Mouse (Mus musculus) fibroblast of lung, adult 2 months (primary cell): Measurements from ENCODE around the gene Odf4.

Experiments used
- DNase-seq: peaks from one replicate; pipeline ENCODE4 v3.0.0-alpha.2; 2011; ENCODE audit warnings: low read depth

The Odf4 gene

DNA sequence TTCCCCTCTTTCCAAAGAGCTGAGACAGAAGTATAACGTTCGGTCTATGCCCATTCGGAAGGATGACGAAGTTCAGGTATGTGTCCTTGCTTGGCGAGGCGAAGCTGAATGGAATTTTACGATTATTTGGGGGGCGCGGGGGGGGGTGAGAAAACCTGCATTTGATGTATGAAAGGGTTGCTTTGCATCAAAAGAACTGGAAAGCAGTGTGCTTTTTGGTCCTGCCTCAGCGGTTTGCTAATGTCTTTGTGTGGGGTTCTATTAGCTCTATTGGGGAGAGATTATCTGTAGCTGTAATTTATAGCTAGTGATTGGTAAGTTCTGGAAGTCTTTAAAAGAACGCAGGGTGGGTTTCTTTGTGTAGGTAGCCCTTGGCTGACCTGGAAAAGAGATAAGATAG is 24.5 kb downstream of the Odf4 start:
- DNase-seq: no peak

DNA sequence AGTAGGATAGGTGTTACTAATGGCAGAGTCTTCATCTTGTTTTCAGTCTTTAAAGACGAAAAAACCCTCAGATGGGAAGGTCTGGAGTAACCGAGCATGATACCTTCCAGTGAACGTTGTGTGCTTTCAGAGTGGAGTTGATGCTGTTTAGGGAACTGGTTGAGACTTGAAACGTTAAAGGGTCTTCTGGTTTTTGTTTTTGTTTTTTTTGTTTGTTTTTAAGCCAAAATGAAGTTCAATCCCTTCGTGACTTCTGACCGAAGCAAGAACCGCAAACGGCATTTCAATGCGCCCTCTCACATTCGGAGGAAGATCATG is 24.9 kb downstream of the Odf4 start:
- no peak for DNase-seq

DNA sequence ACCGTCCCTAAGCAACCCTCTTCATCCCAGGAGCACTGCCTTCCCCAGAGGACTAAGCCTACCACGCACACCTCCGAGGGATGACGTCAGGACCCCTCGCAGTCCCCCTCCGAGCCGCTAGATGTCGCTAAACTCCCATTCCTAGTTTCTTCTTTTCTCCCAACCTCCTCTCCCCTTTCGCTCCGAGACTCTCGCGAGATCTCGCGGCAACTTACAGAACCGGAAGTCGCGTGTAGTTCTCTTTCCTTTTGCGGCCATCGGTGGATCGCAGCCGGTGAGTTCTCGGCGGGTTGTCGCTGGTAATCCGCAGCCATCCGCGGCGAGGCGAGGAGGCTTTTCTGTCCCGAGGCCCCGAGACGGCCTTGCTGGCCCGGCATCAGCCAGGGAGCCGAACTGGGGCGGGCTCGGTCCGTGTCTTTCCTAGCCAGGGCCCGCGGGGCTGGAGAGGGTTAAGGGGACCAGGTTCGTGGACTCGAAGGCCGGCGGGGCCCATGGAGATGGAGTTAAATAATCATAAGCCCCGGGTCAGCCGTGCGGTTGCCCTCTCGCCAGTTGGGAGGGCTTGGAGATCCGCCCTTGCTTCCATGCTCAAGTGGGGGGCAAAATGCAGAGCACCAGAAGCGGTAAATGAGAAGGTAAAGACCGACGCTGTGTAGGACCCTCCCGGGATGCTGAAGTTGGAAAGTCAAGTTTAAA is 25.4 kb downstream of the Odf4 start, which contains the start of gene Rpl26:
TSS of gene Rpl26 (plus strand) at position 233 of the 696 bp plus-strand sequence.
- peak; percentile 95 for DNase-seq

DNA sequence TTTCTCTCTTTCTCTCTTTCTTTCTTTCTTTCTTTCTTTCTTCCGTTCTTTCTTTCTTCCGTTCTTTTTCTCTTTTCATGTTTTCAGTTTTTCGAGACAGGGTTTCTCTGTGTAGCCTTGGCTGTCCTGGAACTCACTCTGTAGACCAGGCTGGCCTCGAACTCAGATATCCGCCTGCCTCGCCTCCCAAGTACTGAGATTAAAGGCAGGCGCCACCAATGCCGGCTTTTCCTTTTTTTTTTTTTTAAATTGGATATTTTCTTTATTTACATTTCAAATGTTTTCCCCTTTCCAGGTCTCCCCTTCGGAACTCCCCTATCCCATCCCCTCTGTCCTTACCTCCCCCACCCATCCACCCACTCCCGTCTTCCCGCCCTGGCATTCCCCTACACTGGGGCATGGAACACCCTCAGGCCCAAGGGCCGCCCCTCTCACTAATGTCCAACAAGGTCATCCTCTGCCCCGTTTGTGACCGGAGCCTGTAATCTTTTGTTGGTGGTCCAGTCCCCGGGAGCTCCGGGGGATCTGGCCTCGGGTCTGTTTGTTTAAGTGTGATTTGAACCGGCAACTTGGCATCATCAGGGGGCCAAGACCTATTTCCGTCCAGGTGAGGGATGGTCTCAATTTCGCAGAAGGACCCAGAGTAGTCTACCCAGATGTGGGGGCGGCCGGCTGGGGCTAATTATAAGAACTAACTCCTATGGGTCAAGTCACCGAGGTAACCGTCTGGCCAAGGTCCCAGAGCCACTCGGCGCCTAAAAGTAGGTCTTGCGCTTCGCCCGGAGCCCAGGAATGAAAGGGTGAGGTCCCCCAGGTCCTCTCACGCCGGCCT is 26.1 kb downstream of the Odf4 start:
- DNase-seq: no peak

DNA sequence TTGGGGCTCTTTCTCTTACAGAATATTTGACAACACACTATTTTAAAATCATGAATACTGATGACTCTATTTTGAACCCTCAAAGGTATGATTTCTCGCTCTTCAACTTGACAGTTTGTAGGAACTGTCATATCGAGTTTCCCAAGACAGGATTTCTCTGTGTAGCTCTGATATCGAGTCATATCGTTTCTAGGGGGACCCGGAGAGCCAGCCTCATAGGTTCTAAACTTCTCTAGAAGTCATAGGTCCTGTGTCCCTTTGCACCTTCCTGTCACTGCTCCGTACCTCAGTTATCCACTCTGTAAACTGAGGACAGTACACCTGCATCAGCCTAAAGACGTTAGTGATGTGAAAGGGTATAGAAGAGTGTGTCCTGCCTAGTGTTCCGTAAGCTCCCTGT is 27.1 kb downstream of the Odf4 start:
- DNase-seq: no peak

DNA sequence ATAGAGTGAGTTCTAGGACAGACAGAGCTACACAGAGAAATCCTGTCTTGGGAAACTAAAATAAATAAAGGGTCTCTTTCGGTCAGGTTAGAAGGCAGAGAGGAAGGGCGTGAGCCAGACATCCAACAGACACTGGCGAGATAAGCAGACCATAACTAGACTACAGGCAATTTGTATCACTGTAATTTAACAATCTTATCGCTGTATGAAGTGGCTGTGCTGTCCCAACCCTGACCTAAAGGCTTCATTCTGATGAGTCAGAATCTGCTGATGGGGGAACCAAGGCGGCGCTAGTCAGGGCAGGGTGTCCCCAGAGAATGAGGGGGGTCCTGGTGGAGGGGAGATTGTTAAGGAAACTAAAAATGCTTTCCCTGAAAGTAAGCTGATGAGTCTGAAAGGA is 28.1 kb downstream of the Odf4 start:
- DNase-seq: no peak

DNA sequence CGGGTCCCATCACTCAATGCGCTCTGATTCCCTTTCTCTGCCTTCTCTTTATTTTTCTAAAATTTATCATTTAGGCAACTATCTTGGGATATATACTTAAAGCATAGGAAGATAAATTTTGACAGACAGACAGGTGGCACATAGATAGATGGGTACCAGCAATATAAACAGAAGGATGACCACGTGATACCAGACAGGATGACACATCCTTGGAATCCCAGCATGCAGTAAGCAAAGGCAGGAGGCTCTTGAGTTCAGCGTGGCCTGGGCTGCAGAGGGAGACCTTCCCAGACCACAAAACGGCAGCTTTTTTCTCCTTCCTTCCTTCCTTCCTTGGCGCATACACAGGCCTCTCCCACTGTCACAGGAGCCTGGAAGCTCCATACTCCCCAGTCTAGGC is 29.0 kb downstream of the Odf4 start:
- no peak for DNase-seq

DNA sequence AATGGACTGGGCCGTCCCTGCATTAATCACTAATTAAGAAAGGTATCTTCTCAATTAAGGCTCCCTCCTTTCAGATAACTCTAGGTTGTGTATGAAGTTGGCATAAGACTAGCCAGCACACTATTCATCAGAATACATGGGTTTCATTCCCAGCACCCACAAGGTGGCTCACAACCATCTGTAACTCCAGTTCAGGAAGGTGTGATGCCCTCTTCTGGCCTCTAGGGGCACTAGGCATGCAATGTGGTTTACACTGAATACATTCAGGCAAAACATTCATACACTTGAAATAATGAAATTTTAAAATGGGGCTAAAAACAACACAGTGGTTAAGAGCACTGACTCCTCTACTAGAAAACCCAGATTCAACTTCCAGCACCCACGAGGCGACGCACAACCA is 29.8 kb downstream of the Odf4 start:
- no peak for DNase-seq

DNA sequence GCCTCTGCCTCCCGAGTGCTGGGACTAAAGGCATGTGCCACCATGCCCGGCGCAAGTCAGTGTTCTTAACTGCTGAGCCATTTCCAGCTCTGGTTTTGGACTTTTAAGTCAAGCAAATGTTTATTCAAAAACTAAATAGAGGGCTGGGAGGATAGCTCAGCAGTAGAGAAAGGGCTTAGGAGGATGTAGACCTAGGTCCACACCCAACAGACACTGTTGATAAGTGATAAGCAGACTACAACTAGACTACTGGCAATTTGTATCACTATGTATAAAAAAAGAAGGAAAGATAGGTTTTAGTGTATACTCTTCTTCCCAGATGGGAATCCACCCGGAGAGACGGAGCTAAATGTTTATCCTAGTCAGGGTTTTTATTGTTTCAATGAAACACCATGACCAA is 30.6 kb downstream of the Odf4 start:
- DNase-seq: no peak

DNA sequence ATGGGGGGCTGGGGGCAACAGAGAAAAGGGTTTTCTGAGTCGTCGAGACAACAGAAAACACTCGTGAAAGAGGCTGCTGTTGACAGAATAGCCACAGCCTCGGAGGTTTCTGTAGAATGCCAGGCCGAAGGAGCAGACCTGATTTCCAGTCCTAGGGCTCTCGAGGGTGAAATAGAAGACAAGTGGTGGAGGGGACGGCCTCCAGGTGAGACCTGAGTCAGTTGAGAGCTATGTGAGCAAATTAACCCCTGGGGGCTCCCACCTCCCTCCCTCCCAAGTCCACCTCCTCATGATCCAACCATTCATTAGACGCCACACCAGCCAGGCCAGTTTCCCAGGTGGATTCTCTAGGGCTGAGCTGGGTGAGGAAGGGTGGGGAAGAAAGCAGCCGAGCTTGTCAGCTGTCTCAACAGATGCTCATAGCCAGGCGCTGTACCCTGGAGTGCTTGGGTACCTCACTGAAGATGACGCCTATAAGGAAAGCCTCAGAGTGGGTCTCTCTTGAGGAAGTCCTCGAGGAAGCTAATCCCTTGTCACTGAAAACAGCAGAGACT is 32.9 kb downstream of the Odf4 start:
- DNase-seq: no peak

DNA sequence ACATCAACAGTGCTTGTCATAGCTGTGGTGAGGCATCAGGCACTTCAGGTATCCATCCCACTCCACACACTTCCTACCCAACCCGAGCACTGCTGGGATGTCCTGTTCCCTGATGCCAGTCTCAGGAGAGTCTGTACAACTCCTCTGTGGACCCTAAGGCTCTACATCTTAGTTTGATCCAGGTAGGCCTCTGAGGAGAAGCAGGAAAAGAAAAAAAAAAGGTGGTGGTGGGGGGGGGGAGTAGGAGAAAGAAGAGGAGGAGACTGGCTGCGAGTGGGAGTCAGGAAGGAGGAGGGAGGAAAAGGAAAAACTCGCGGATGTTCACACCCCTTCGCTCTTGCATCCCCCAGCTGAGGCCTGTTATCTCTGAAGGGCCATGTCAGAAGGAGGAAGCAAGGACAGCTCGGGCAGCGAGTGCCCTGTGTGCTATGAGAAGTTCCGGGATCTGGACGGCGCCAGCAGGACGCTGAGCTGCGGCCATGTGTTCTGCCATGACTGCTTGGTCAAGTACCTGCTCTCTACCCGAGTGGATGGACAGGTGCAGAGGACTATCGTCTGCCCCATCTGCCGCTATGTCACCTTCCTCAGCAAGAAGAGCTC is 34.5 kb downstream of the Odf4 start:
- no peak for DNase-seq

DNA sequence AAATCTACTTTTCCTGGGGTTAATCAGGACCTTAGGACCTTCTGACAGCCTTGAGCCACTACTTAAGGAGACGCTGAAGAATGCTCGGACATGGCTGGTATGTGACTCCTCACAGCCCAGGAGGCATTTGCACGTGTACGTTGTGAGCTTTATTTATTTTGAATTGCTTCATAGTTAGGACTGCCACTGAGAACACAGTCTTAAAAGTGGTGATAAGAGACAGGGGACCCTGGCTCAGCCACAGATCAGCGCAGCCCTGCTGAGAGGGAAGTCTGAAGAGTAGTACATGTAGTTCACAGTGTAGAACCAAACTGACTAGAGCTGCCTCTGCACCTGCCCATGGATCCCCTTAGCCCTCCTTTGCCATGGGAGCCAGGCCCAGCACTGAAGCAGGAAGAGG is 35.1 kb downstream of the Odf4 start:
- no peak for DNase-seq

DNA sequence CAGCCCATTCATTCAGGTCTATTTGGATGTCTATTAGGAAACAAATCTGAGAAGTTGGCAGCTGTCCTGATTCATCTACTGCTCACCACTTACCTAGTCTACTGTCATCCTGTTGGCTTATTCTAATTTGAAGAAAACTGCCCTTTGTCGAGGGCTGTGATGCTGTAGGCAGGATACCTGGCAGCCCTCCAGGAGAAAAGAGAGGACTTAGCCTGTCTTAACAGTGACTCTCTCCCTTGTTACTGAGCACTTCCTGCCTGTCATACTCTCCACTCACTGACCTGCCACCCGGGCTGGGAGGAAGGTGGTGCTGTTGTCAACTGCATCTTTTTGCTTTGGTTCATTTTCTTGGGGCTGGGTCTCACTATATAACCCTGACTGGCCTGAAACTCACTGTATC is 36.3 kb downstream of the Odf4 start:
- DNase-seq: no peak

DNA sequence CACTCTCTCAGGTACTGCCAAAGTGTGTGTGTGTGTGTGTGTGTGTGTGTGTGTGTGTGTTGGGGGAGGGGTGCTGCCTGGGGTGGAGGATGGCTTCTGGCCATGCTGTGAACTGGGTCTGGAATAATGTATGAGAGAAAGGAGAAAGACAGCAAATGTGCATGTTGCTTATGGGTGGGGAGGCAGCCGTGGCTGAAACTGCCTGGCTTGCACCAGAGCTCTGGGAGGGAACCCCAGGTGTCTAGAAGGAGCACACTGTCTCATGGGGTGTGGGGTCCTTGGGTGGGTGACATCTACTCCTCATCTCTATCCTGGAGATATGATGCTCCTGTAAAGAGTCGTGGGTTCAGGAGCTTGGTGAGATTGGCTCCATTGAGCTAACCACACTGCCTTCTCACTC is 38.2 kb downstream of the Odf4 start:
- no peak for DNase-seq

DNA sequence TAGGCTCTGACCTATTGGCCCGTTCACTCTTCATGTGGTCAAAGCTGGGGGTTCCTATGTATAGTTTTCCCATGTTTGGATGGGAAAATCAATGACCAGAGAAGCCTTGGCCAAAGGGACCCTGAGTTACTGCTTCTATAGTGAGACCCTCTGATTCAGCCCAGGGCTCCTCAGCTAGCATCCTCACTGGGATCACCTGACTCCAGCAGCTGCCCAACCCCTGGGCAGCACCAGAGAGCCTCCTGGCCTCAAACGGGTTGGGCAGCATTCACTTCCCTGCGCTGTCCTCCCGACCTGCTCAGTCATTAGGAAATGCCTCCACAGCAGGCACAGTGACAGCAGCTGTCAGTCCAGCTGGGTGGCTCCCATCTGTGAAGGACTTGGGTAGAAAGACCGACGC is 38.6 kb downstream of the Odf4 start, which contains the start of gene Rnf222:
TSS of gene Rnf222 (plus strand) at position 301 of the 400 bp plus-strand sequence.
- no peak for DNase-seq

DNA sequence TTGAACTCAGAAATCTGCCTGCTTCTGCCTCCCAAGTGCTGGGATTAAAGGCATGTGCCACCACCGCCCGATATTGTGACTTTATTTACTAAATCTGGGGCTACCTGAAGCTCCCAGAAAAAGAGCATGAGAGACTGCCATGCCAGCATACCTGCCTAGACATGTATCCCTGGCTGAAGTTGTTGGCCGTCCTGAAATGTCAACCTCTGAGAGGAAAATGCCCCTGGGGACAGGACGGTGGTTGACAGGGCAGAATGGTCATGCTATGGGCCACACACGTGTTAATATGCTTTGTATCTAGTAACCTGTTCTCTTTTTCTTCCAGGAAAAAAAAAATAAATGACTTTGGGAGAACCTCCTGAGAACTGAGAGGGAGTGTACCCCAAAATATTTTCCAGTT is 40.8 kb downstream of the Odf4 start:
- no peak for DNase-seq

DNA sequence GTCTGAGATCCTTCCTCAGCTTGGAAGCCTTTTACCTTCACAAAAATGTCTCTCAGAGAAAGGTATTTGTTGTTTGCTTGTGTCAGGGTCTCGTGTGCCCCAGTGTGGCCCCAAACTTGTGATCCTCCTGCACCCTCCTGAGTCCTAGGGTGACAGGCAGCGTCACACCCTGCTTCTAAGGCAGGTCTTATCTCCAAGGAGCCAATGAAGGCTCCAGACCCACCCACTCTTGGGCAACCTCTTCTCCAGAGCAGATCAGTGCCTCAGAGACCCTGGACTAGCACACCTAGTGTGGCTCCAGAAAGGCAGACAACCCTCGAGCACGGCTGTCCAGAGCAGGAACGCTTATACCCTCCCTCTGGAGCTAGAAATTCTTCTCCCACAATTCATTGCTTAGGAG is 42.5 kb downstream of the Odf4 start:
- DNase-seq: no peak

DNA sequence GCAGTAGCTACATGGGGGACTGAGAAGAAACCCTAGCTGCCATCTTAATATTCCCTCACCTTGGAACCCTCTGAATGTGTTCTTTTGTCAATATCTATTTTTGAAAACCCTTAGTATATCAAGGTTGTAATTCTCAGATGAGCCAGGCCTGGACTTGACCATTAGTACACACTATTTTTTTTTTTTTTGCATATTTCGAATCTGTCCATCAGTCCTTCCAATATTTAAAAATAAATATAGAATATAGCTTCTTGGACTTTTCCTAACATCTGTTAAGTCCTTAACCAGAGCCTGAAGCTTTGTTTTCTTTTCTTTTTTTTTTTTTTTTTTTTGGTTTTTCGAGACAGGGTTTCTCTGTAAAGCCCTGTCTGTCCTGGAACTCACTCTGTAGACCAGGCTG is 43.0 kb downstream of the Odf4 start:
- no peak for DNase-seq

DNA sequence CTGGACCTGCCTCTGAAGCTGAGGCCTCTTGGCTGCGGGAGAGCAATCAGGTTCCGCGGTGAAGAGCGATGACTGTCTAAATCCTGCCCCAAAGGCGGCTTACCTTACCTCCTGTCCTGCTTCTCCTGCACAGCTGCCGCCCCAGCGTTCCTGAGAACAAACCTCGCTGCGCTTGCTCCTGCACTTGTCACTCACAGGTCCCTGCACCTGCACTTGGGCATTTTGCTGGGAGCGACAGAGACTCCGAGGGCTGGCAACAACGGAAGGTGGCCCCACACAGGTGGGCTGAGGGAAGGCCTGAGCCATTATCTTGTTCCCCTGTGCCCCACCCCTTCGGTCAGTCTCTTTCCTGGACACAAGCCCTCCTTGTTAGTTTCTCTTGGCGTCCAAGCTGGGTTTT is 44.8 kb downstream of the Odf4 start:
- no peak for DNase-seq

DNA sequence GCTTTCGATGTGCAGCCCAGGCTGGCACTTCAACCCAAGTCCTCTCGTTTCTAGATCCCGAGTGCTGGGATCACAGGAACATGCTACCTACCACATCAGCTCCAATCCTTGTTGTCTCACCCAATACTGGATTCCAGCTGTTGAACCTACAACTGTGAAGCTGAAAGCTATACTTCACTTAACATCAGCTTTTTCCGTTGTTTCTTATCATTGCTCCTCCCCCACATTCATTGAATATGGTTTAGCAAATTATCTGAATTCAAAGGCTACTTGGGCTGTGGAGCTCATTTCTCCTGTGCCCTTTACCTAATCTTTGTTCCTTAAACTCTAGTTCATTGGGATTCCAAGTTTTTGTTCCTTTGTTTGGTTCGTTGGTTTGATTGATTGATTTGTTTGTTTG is 48.1 kb downstream of the Odf4 start:
- DNase-seq: no peak

DNA sequence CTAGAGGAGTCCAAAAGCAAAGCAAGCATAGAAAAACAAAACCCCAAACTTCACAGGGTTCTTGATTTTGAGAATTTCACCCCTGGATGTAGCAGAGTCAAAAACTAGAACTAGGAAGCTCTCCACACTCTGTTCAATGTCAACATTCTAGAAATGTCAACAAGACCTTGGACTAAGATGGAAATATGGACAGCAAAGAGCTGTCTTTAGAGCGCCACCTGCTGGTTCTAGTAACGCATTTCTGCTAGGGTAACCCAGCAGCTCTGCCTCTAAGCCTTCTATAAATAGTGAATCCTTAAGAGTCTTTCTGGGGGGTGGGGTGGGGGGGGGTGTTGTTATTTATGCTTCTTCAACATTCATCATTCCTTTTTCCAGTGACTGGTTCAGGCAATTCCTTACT is 52.0 kb downstream of the Odf4 start:
- no peak for DNase-seq
